Mouse (Mus musculus) adrenal gland, postnatal 36 days (tissue): ENCODE results near the gene Polr2c. TPM values are rescaled to one million over a fixed set of nuclear protein-coding genes. Genes with fewer than 3 reads are reported as not detected.
A peak's percentile ranks its signal among the peaks of the same experiment; 100 is the strongest.
"Not testable (repeated sequence)": the region's sequence is repeated elsewhere in the genome, so short reads cannot be mapped to it uniquely, and the experiment has no call there.

Source experiments
- DNase-seq, 2 experiments: peaks; one replicate each; pipeline ENCODE4 v3.0.0; 2021; ENCODE audit warnings: mixed read lengths in 1 of 2
- total RNA-seq, 2 experiments: library from RNA; stranded (reverse); gene quantifications; 2 replicates each; pipeline ENCODE4 v1.2.3; 2021

Polr2c gene
- total RNA-seq, 2 experiments from 2014 or later, result 65.7 to 70.6 TPM

DNA sequence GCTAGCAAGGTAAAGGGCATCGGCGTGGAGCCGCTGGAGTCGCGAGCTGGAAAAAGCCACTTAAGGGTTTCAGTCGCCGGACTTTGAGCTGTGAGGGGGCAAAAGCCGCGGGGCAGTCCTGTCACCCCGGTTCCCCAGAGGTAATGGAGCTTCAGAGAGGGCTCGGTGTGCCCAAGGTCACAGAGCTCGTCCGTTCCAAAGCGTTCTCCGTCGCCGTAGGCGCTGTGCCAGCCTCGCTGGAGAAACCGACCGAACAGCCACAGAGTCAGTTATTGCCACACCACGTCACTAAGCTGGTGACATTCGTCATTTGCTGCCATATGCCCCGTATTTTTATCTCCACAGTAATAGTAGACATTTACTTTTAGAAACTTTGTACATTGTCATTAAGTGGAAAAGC, 18.6 kb upstream of the Polr2c start:
- DNase-seq, result peak; percentile 91

DNA sequence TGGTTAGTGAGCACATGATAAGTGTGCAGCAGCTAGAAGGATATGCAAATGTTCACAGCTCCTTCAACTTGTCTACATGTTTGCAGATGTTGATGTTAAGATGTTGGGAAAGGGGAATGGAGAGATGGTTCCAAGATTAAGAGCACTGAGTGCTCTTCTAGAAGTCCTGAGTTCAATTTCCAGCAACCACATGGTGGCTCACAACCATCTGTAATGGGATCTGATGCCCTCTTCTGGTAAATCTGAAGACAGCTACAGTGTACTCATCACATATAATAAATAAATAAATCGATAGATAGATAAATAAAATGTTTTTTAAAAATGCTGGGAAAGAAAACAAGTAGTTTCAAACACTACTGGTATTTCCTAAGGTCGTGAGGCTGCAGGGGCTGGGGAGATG, 16.1 kb upstream of the Polr2c start:
- no peak for DNase-seq

DNA sequence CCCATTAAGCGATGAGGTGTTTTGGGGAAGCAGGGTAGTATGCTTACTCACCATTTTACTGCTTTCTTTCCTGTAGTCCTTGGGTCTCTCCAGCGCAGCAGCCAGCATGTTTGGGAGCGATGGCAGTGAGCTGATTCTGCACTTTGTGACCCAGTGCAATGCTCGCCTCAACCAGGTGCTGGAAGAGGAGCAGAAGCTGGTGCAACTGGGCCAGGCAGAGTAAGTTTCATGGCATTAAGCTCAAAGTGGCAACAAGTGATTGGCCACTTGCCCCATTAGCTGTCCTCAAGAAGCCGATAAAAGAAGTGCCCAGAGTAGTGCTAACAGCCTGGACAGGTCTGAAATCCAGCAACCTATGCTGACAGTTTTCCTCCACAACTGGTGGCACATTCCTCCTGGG, 7.2 kb upstream of the Polr2c start:
- DNase-seq, result no peak

DNA sequence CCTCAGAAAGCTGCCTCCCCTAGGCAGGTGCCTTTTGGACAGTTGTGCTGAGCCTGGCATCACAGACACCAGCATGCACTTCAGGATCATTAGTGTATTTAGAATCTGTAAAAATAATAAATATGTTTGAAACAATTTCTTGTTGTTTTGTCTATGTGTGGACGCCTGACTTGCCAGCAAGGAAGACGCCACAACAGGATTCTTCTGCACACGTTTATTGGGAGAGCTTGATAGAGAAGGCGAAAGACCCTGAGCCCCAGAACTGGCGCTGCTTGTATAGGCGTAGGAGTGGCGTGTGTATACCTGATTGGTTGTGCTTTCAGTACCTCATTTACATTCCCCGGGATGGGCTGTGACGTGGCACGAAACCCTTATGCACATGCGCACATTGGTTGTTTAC, 2.5 kb upstream of the Polr2c start:
- DNase-seq, result not testable (repeated sequence)

DNA sequence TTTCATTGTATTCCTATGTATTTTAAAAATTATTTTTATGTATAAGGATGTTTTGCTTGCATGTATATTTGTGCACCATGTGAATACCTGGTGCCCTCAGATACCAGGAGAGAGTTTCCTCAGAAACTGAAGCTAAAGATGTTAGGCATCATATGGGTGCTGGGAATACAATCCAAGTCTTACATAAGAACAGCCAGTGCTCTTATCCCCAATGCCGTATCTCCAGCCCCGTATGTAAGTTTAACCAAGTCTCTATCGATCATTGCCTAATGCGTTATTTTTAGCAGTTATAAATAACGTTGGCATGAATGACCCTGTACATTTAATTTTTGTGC, 272 bp upstream of the Polr2c start:
- DNase-seq, result no peak

DNA sequence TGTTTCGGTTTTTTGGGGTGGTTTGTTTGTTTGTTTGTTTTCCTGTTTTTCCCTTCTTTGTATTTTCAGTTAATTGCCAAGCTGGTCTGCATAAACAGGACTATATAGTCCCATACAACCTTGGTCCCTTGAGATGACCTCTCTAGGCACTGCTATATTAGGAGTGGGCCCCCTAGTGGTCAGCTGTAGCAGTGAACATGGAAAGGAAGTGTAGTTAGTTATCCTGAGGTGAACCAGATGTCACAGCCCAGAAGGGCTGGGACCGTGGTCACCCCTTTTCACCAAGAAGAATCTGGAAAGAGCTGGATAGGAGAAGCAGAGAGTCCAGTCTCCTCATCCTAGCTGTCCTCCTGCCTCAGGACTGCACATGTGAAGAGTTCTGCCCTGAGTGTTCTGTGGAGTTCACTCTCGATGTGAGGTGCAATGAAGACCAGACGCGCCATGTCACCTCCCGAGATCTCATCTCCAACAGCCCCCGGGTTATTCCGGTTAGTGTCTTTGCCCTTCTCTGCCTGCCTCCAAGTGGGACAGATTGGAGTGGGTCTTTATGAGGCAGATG, 4.2 kb downstream of the Polr2c start:
- DNase-seq, result peak; percentile 67 to 84

DNA sequence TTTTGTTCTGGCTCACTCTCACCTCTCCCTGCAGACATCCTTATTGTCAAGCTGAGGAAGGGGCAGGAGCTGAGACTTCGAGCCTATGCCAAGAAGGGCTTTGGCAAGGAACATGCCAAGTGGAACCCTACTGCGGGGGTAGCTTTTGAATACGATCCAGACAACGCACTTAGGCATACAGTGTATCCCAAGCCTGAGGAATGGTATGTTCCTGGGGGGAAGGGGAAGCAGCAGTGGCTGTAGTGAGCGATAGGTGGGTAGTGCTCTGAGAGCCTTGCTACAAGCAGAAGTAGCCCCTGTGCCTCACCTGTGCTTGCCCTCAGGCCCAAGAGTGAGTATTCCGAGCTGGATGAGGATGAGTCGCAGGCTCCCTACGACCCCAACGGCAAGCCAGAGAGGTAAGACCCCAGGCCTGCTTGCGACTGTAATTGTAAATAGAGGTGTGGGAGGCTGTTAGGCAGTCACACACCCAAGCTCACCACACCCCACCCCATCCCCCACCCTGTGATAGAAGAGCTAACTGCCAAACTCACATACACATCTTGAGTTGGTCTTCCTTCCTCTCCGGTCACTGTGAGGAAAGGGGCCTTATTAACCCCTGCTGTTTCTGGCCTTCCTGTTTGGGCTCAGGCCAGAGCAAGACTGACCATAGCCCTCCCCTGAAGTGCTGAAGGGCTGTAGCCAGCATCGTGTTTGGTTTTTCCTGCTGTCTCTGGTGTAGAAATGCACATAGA, 5.4 kb downstream of the Polr2c start:
- DNase-seq, result no peak

DNA sequence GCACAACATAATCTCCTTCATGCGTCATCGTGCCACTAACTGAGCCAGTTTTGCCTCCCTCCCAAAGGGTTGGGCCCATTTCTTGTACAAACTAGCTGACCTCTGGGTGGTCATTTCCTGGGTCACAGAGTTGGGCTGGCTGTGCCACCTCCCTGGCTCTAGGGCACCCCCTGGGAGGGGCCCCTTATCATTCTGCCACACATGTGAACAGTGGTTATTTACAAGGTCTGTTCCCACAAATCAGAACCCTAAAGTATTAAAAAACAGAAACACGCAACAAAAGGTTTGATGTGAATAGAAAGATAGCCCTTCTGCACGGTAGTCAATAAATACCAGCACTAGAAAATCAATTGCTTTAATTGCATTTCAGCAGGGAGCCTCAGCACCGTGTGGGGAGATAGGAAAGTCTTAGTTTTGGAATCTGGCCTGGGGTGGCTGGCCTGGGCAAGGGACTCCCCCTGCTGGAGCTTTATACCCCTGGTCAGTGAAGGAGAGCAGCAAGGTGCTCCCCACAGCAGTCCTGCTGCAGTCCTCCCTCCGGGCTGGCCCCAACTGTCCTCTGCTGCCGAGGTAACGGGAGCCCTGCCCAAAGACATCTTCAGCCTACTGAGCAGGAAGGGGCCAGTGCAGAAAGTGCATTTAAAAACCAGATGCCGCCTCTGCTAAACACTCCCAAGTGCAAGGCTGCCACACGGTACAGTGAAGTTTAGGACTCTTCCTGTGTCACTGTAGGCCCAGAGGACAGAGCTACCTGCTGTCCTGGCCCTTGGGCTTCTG, 6.8 kb downstream of the Polr2c start:
- no peak for DNase-seq

DNA sequence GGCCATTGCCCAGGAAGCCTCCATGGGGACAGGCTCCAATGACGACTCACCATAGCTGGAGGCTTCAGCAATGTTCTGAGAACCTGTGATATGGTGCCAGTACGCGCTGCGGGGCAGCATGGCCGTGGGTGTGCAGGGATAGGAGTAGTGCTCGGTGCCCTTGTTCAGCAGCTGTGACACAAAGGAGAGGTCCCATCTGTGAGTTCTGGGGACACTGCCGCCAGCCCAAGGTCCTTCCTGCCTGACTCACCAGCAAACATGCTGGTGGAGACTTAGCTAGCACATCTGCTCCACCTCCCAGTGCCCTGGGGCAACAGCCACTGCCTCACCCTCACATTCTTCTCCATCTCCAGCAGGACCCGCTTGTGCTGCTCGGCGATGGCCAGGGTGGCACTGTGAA, 8.0 kb downstream of the Polr2c start:
- DNase-seq, result peak; percentile 76 to 84

DNA sequence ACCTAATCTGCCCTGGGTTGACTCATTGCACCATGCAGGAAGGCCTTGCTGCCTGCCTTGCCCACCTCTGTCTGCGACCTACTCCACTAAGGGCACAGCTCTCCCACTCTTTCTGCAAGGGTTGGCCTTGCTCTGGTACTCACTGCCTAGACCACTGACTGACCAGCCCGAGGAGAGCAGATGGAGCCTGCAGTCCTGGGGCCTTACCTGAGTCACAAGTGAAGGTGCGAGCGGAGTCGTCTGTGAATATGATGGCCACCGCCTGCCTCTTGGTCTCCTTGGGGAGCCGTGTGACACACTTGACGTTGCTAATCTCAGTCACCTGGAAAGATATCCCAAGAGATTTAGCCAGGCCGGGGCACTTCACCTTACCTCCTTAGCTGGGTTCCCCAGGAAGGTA, 9.7 kb downstream of the Polr2c start:
- DNase-seq, result no peak

DNA sequence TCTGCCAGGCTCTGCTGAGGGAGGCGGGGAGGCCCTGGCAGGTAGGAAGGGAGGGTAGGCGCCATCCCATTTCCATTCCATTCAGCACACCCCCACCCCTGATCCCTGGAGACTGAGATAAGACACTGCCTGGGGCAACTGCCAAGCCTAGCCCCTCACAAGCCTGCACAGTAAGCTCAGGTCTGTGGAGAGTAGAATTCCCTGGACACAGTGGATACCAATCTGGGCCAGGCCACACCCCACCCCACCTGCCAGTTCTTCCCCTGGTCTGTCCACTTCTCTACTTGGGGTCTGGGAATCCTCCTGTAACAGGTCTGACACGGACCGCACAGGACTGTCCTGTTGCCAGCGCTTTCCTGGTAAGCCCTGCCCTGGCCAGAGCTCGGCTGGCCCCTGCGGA, 11.9 kb downstream of the Polr2c start:
- no peak for DNase-seq

DNA sequence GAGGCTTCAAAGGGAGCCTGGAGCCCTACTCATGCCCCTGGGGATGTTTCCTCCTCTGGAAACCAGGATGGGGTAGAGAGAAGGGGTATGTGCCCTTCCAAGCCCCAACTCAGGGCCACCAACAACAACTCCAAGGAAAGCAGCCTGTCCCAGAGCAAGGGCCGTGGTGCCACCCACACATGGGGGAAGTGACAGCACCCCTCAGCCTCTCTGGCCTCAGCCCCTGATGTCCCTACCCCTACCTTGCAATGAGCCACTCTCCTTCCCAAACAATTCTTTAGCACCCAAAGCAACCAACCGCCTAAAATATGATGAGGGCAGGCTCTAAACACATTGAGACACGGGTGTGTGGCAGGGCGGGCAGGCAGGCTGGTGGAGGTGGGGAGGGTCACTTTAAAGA, 12.8 kb downstream of the Polr2c start:
- no peak for DNase-seq

DNA sequence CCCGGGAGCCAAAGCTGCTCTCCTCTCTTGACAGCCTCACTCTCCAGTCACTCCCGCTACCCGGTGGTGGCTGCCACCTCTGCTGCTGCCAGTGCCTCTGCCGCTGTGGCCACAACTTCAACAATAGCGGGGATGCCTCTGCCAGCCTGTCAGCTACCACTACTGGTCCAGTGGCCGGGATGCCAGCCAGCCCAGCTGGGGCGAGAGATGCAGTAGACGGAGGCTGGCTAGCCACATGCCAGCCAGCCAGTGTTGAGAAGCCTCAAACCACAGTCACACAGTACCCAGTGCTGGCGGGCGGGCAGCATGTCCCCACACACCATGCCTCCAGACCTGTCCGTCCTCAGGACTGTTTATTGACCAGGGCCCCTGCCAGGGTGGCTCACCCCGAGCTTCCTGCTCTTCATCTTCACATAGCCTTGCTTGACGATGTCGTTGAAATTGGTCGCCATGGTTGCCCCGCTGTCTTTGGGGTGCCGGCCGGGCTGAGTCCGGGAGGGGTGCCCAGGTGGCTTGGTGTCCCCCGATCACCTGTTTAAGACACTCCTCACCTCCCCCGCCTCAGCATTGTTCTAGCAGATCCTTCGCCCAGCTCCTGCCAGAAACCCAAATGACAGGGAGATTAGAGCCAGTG, 13.3 kb downstream of the Polr2c start:
- no peak for DNase-seq

DNA sequence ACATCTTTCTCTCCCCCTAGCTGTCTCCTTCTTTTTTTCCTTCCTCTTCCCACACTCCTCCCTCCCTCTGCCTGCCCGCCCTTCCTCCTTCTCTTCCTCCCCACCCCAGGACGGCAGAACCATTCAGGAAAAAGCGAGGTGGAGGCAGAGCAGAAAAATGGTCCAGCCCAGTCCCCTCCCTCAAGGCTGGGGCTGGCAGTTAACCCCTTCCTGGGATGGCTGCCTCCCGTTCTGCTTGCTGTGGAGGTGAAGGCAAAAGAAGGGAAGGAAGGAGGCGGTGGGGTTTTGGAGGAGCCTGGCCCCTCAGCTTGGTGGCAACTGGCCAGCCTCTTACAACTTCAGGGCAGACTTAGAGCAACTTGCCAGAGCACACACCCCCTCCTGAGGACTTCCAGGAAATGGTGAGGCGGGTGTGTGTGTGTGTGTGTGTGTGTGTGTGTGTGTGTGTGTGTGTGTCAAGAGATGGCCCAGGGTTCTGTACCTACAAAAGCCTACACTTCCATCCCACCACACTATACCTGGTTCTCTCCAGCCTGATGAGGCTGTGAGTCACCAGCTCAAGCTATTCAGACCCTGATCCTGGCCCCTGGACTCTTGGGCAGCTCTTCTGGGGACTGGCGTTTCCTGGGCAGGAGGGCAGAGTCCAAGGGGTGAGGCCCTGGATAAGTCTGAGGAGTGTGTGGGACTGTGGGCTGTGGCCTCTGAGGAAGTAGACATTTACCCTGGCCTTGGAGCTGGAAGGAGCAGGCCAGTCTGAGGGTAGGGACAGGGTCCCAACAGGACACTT, 14.1 kb downstream of the Polr2c start:
- DNase-seq, result peak; percentile 57 to 67

DNA sequence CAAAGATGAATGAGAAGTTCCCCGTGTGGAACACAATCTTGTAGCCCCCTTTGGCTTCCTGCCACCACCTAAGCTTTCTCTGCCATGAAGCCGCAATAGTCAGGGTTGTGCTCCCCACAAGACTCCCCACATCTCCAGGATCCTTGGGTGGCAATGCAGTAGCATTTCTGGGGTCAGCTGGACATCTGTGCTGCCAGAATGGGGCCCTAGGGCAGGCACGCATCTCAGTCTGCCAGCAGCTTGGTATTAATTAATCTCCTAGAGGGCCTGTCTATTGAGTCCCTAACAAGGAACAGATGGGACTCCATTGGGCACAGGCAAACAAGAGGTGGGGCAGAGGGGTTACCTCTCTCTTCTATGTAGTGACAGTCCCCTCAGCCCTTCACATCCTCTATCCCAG, 14.9 kb downstream of the Polr2c start:
- no peak for DNase-seq

DNA sequence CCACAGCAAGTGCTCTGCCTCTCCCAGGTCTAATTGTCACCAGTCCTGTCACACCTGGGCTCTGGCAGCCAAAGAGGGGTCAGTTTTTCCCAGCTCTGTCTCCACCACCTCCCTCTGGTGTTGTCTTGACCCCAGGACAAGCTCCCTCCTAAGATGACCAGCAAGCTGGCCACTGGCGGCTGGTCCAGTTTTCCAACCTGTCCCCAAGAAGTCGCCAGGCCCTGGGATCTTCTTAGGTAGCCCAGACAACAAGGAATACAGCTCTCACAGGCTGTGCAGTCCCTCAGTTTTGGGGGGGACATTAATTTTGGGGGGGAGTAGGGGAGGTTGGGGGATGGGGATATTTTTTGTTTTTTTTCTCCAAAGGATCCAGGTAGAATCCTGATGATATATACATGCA, 15.3 kb downstream of the Polr2c start:
- DNase-seq, result no peak

DNA sequence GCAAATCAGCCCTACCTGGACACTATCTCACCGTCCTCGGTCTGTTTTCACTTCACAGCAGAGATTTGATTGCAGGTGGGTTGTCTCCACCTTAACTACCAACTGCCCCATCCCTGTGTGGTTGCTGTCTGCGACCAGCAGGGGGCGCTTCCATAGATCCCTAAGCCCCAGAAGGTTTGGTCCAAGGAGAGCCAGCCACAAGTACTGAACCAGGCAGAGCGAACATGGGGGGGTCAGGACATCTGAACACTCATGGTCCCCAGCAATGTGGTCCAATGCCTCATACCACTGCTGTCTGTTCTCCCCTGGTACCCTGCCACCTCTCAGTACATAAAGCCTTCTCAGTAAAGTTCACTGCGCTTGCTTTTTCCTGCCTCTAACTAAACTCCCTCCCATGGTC, 17.1 kb downstream of the Polr2c start:
- DNase-seq, result peak; percentile 78 to 83

DNA sequence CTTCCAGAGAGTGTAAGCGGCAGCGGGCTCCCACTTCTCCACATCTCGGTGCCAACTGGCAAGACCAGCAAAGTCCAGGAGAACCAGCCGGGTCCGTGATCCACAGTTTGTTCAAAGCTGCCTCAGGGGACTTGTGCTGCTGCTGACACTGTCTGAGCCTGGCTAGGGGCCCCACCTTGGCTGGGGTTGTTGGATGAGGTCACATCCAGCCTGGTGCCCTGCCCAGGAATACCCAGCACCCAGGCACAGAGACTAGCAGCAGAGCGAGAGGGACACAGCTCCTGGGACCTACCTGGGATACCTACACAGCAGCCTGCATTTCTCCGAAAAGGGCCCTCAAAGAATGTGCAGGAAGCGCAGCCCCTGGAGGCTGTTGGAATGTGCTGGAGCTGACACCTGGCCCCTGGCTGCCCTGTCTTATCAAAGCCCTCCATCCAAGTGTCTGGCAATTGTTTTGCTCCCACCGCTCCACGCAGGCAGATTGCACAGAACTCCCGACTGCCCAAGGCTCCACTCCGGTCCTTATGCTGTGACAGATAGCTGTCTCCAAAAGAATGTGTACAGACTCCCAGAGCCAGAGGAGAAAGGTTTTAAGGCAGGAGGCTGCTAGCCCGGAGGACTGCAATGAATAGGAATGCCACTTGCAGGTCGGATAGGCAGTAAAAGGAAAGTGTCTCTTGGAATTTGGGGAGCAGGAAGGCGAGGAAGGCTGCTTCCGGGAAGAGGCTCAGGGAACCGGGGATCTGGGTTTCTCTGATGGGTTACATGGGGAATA, 18.0 kb downstream of the Polr2c start:
- no peak for DNase-seq

DNA sequence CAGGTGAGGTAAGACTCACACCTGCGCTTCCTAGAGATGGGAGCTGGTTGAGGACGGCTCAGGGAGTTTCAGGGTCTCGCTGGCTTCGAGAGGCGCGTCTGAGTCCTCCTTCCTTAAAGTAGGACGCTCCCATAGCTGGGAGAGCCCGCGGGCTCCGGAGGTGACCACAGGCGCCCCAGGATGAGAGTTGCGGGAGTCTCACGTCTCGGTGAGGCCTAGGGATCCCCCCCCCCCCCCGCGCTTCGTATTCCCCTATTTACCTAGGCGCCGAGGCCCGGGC, 18.6 kb downstream of the Polr2c start:
- DNase-seq, result no peak

DNA sequence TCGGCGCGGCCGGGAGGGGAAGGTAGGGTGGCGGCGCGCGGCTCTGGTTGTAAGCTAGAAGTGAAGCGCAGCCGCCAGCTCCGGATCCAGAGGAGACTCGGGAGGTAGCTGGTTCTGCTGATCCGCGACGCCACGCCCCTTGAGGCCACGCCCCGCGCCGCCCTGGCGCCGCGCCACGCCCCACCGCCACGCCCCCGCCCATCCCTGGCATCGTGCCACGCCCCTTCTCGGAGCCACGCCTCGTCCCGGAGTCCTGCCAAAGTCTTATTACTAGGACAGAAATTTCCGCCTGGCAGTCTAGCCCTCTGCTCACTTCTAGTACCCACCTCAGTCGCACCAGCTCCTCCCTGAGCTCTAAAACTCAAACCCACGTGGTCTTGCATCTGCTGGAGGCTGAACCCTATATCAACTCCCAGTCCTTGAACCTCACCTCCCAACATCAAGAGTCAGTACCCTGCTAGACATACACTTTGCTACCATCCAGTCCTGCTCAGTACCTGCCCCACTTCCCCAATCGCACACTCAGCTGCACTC, 19.0 kb downstream of the Polr2c start, which contains the start of gene Dok4:
Dok4 (minus strand) TSS at position 134 of the 534 bp plus-strand sequence.
- peak; percentile 94 to 95 for DNase-seq

DNA sequence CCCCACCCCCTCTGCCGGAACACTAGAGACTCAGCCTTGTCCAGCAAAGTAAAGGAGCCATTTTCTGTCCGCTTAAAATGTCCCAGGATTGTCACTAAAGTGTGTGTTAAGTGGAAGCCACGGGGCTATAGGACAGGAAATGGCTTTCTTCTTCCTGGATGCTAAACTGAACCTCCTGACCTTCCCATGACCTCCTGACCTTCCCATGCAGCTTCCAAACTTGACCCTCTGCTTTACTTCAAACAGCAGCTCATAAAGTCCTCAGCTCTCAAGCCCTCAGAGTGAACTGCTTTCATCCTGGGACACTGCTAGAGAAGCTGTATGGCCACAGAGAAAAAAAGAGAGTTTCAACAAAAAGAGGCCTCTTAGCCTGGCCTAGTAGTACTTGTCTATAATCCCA, 19.6 kb downstream of the Polr2c start:
- no peak for DNase-seq
